Mouse (Mus musculus): ENCODE measurements around the gene Olfr876. TPM values are rescaled to one million over a fixed set of nuclear protein-coding genes. Genes with fewer than 3 reads are reported as not detected.
"Not testable (repeated sequence)": the region's sequence is repeated elsewhere in the genome, so short reads cannot be mapped to it uniquely, and the experiment has no call there.

Olfr876 gene
- not detected in 2 replicates for polyA plus RNA-seq (2015; fragmentation: Nextera tagmentation; extraction: Ambion mirVana)

DNA sequence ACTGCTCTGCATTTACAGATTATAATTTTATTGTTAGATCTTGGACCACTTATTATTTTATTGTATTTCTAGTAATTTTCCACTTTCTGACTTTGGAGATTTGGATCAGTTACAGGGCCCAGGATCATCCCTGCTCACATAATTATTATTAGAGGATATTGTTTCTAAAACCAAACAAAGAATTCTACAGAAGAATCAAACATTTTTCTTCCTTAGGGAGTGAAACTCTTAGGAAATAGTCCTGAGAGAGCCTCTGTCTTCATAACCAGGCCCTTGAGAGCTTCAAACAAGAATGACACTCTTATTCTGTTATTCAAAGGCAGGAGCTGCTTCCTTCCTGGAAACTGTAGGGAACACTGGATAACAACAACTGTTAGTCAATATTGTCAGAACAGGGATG is at the start of gene Olfr876:
Gene Olfr876, plus strand, starts transcription at position 301 of the 400 bp plus-strand sequence.
- Histone ChIP-seq H3K4me1 (no peaks in the 10 kb centered on the region), H3K27me3 (replicated peaks) (no peaks in the 10 kb centered on the region), H3K9me3 (replicated peaks) (no peaks in the 10 kb centered on the region), H3K4me3 (replicated peaks) (no peak within 1 kb of the TSS), H3K9ac (replicated peaks) (no peak within 1 kb of the TSS), H3K27ac (replicated peaks) (no peak within 1 kb of the TSS), H3K4me2 (no peak within 1 kb of the TSS), H3K36me3 (no peaks in the 10 kb centered on the region)
- ATAC-seq (ENCODE audit: low FRiP score): no peak

DNA sequence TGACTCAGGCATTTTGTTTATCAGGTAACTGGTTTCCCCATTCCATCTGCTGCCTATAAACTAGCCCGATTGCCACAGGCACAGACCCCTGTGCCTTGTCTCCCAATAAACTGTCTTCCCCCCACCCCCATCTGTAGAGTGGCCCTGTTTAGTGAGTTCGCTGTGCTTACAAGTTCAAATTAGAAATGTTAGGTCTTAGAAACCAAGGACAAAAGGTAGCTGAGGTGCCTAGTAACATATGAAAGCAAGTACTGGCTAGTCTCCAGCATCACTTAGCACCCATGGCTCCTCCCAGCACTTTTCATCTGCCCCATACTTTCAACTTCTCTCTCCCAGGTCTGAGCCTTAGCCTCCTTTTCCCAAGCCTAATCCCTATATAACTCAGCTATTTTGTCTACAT is 41.1 kb upstream of the Olfr876 start:
- no peak overlapping the region for H3K4me2 ChIP-seq
- H3K9ac ChIP-seq (replicated peaks): no peak overlapping the region
- H3K36me3 ChIP-seq: no peaks in the 10 kb centered on the region
- 67% methylated on average over 2 of the region's 2 CpGs for WGBS
- no peak overlapping the region for H3K4me3 ChIP-seq (replicated peaks)
- no peak overlapping the region for H3K27ac ChIP-seq (replicated peaks)
- H3K27me3 ChIP-seq (replicated peaks): no peaks in the 10 kb centered on the region
- H3K4me1 ChIP-seq: no peaks in the 10 kb centered on the region
- H3K9me3 ChIP-seq (replicated peaks): no peaks in the 10 kb centered on the region
- no peak for ATAC-seq (ENCODE audit: low FRiP score)

- H3K4me3 ChIP-seq (replicated peaks): no peak overlapping the region
- no peak overlapping the region for H3K4me2 ChIP-seq
- H3K27me3 ChIP-seq (replicated peaks): no peaks in the 10 kb centered on the region
- no peaks in the 10 kb centered on the region for H3K9me3 ChIP-seq (replicated peaks)
- no peaks in the 10 kb centered on the region for H3K4me1 ChIP-seq
- ATAC-seq (ENCODE audit: low FRiP score): no peak
- H3K36me3 ChIP-seq: no peaks in the 10 kb centered on the region
- H3K27ac ChIP-seq (replicated peaks): no peak overlapping the region
- H3K9ac ChIP-seq (replicated peaks): no peak overlapping the region
- 59% methylated on average over 2 of the region's 2 CpGs for WGBS
Measured at GRCm38 (mm10) chr9:37762541-37762940, 40.3 kb upstream of the Olfr876 start.

GRCm38 (mm10) chr9:37770661-37771060 is 32.2 kb upstream of the Olfr876 start:
- Histone ChIP-seq H3K27ac (replicated peaks) (no peak overlapping the region), H3K4me2 (no peak overlapping the region), H3K9me3 (replicated peaks) (no peaks in the 10 kb centered on the region), H3K4me3 (replicated peaks) (no peak overlapping the region), H3K36me3 (no peaks in the 10 kb centered on the region), H3K9ac (replicated peaks) (no peak overlapping the region), H3K4me1 (no peaks in the 10 kb centered on the region), H3K27me3 (replicated peaks) (no peaks in the 10 kb centered on the region)
- 80% methylated on average over 2 of the region's 2 CpGs for WGBS
- no peak for ATAC-seq (ENCODE audit: low FRiP score)

- H3K4me3 ChIP-seq (replicated peaks): no peak within 1 kb of the TSS
- H3K9me3 ChIP-seq (replicated peaks): no peaks in the 10 kb centered on the region
- WGBS: 21% methylated on average over 2 of the region's 2 CpGs
- H3K36me3 ChIP-seq: no peaks in the 10 kb centered on the region
- no peak within 1 kb of the TSS for H3K9ac ChIP-seq (replicated peaks)
- no peaks in the 10 kb centered on the region for H3K27me3 ChIP-seq (replicated peaks)
- H3K4me2 ChIP-seq: no peak within 1 kb of the TSS
- ATAC-seq (ENCODE audit: low FRiP score): no peak
- no peak within 1 kb of the TSS for H3K27ac ChIP-seq (replicated peaks)
- H3K4me1 ChIP-seq: no peaks in the 10 kb centered on the region
Measured at GRCm38 (mm10) chr9:37771759-37772158, 31.1 kb upstream of the Olfr876 start, which contains the start of gene Olfr875. Olfr875 (plus strand) TSS chr9:37771857.

DNA sequence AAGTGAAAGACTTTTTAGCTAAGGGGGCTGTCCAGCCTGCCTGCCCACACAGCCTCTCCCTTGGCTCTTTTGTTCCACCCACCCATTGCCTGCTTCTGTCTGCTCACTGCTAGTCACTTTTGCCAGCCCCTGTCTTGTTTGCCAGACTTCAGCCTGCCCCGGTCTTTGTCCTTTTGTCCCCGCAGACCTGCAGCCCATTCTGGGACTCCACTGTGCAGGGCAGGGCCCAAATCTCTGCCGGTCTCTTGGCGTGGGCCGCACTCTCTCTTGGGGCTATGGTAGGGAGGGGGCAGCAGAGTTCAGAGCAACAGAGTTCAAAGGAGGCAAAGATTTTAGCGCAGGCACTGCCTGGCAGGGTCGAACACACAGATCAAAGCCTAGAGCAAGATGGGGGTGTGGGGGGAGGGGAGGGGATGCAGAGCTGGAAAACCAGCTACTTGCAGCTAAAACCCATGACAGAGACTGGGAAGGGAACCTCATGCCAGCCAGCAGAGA is 20.0 kb upstream of the Olfr876 start:
- WGBS: 2% methylated on average over 7 of the region's 7 CpGs
- ATAC-seq (ENCODE audit: low FRiP score): peak; percentile 90
- Histone ChIP-seq H3K4me1 (peaks cover 5% of the 10 kb centered on the region), H3K4me2 (peak overlapping the region; percentile 60), H3K9me3 (replicated peaks) (no peaks in the 10 kb centered on the region), H3K36me3 (no peaks in the 10 kb centered on the region), H3K4me3 (replicated peaks) (peak overlapping the region; percentile 34), H3K27ac (replicated peaks) (peak overlapping the region; percentile 69), H3K9ac (replicated peaks) (0 out of 2 replicates have a peak overlapping the region, but pooled peaks have one; percentile 30), H3K27me3 (replicated peaks) (no peaks in the 10 kb centered on the region)

DNA sequence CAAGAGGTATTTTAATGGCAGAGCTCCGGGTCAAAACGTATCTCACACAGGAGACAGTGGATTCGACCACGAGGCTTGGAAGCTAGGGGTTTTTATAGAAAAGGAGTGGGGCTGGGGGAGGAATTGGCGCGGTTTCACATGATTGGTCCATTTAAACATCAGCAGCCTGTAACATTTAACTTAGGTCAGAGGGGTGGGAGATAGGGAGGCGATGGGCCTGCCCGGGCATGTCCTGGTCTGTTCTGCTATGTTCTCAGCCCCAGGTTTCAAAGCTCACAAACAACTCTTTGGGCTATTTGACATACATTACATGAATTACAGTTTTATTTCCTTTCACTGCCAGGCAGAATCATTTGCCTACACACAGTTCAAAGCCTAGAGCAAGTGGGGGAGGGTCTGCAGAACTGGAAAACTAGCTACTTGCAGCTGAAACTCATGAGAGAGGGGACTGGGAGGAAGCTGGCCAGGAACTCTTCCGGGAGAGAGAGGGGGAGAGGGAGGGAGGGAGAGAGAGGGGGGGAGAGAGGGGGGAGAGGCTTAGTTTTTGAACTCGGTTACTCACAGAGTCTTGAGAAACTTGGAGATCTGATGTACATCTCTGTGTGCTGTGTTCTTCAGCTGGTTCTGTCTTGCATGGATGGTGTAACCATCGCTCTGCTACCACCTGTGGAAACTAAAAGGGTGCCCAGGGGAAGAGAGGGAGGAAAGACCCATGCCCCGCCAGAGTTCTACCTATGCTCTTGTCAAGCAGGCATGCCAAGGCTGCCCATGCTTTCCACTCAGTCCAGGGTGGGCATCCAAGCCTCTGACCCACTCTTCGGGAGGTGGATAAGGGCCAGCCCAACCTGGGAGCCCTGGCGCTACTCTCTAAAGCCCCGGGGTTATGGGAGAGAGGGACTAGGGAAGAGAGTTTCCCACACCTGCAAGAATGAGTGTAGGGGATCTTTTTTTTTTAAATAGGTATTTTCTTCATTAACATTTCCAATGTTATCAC is 19.1 kb upstream of the Olfr876 start:
- H3K9ac ChIP-seq (replicated peaks); H3K4me1 ChIP-seq; H3K9me3 ChIP-seq (replicated peaks); H3K27ac ChIP-seq (replicated peaks); H3K27me3 ChIP-seq (replicated peaks); H3K36me3 ChIP-seq: not testable (repeated sequence)
- Histone ChIP-seq H3K4me2 (peak overlapping the region; percentile 60), H3K4me3 (replicated peaks) (peak overlapping the region; percentile 34)
- ATAC-seq (ENCODE audit: low FRiP score): peak; percentile 72
- WGBS: 54% methylated on average over 11 of the region's 15 CpGs

DNA sequence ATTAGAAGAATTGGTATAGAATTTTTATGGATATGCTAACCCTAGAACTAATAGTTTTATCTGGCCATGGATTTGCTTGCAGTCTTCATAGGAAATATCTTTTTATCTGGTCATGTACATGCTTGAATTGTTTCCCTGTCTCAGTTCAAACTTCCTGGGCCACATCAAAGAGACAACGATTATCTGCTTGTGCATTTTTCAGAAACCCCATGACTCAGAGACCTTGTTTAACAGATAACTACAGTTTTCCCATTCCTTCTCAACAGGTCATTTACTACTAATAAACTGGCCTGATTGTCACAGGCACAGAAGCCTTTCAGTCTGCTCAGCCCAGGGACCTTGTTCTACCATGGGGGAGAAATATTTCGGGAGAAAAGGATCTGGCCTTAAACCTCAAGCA is 16.4 kb upstream of the Olfr876 start:
- H3K4me3 ChIP-seq (replicated peaks): no peak overlapping the region
- ATAC-seq (ENCODE audit: low FRiP score): no peak
- no peaks in the 10 kb centered on the region for H3K27me3 ChIP-seq (replicated peaks)
- peaks cover 5% of the 10 kb centered on the region for H3K4me1 ChIP-seq
- H3K27ac ChIP-seq (replicated peaks): no peak overlapping the region
- 81% methylated on average over 2 of the region's 2 CpGs for WGBS
- no peaks in the 10 kb centered on the region for H3K9me3 ChIP-seq (replicated peaks)
- H3K36me3 ChIP-seq: no peaks in the 10 kb centered on the region
- no peak overlapping the region for H3K9ac ChIP-seq (replicated peaks)
- H3K4me2 ChIP-seq: no peak overlapping the region

DNA sequence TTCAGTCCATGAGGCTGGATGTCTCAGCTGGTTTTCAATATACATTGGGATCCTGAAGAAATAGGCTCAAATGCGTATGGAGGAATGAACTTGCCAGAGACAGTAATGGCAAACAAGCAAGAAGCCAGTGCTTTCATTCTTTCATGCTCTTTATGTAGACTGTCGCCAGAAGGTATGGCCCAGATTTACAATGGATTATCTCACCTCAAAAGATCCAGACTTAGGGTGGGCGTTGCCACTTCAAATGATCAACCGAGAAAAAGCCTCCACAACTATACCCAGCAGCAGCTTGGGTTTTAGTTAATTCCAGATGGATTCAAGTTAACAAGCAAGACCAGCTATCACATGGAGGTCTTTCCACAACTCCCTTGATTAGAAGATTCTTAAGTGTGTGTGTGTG is 776 bp upstream of the Olfr876 start:
- Histone ChIP-seq H3K9me3 (replicated peaks) (no peaks in the 10 kb centered on the region), H3K9ac (replicated peaks) (no peak overlapping the region), H3K27me3 (replicated peaks) (no peaks in the 10 kb centered on the region), H3K36me3 (no peaks in the 10 kb centered on the region), H3K4me3 (replicated peaks) (no peak overlapping the region), H3K27ac (replicated peaks) (no peak overlapping the region), H3K4me2 (no peak overlapping the region), H3K4me1 (no peaks in the 10 kb centered on the region)
- WGBS: 81% methylated on average over 4 of the region's 4 CpGs
- ATAC-seq (ENCODE audit: low FRiP score): no peak

DNA sequence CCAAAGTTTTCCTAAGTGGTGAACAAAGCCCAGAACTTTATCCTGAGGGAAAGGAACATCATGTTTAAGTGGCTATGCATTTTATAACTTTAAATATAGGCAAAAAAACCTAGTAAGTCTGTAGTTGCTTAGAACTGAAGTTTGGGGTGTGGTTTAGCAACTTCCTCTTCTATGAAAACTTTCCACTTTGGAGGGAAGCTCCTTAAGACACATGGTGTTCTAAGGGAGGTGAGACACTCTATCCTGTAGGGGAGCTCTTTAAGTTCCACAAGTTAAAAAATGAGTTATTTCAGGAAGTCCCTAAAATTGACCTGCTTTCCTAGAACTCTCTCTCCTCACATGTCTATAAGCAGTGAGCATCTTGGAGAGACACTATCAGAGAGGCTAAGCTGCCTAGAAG is 4.4 kb downstream of the Olfr876 start:
- no peak overlapping the region for H3K4me2 ChIP-seq
- H3K9ac ChIP-seq (replicated peaks): no peak overlapping the region
- no peak overlapping the region for H3K27ac ChIP-seq (replicated peaks)
- H3K36me3 ChIP-seq: no peaks in the 10 kb centered on the region
- no peaks in the 10 kb centered on the region for H3K4me1 ChIP-seq
- no peak overlapping the region for H3K4me3 ChIP-seq (replicated peaks)
- H3K9me3 ChIP-seq (replicated peaks): no peaks in the 10 kb centered on the region
- no peak for ATAC-seq (ENCODE audit: low FRiP score)
- H3K27me3 ChIP-seq (replicated peaks): no peaks in the 10 kb centered on the region

DNA sequence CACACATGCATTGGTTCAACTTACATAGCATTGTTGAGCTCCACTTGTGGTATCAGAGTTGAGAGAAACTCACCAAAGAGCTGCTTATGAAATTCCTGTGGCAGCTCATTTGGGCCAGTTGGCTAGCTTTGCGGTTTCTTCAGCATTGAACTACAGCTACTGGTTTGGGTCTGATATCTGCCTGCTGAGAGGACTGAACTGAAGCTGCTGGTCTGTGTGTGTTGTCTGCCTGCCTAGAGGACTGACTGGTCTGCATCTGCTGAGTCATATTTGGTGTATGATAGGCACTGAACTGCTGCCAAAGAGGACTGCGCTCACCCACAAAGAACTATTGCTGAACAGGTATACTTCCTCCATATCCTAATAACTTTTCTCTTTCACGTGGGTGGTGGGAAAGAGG is 5.6 kb downstream of the Olfr876 start:
- H3K27ac ChIP-seq (replicated peaks): no peak overlapping the region
- H3K4me1 ChIP-seq: no peaks in the 10 kb centered on the region
- H3K9me3 ChIP-seq (replicated peaks): no peaks in the 10 kb centered on the region
- no peak overlapping the region for H3K4me3 ChIP-seq (replicated peaks)
- no peak overlapping the region for H3K4me2 ChIP-seq
- no peak for ATAC-seq (ENCODE audit: low FRiP score)
- no peaks in the 10 kb centered on the region for H3K36me3 ChIP-seq
- no peak overlapping the region for H3K9ac ChIP-seq (replicated peaks)
- WGBS: 85% methylated on average over 3 of the region's 3 CpGs
- H3K27me3 ChIP-seq (replicated peaks): no peaks in the 10 kb centered on the region

DNA sequence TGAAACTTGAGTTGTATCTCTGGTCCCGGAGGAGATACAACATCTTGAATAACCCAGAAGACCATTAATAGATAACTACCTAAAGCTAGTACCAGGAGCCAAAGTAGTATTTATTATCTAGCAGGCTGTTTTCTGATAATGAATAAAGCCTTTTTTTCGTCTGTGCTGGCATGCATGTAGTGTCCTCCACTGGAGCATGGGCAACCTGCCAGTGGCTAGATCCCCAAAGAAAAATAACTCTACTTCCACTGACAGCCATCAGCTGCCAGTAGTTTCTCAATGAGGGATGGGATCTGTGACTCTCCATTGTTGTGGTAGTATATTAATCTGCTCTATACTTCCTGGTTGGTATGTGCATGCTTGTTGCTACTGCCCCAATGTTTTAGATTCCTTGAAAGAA is 6.1 kb downstream of the Olfr876 start:
- H3K27me3 ChIP-seq (replicated peaks): no peaks in the 10 kb centered on the region
- H3K4me3 ChIP-seq (replicated peaks): no peak overlapping the region
- H3K9ac ChIP-seq (replicated peaks): no peak overlapping the region
- no peaks in the 10 kb centered on the region for H3K4me1 ChIP-seq
- ATAC-seq (ENCODE audit: low FRiP score): no peak
- no peaks in the 10 kb centered on the region for H3K36me3 ChIP-seq
- 76% methylated on average over 2 of the region's 2 CpGs for WGBS
- H3K4me2 ChIP-seq: no peak overlapping the region
- H3K9me3 ChIP-seq (replicated peaks): no peaks in the 10 kb centered on the region
- no peak overlapping the region for H3K27ac ChIP-seq (replicated peaks)
